Mouse (Mus musculus): ENCODE measurements around the gene Pcmt1.

Gene Pcmt1

DNA sequence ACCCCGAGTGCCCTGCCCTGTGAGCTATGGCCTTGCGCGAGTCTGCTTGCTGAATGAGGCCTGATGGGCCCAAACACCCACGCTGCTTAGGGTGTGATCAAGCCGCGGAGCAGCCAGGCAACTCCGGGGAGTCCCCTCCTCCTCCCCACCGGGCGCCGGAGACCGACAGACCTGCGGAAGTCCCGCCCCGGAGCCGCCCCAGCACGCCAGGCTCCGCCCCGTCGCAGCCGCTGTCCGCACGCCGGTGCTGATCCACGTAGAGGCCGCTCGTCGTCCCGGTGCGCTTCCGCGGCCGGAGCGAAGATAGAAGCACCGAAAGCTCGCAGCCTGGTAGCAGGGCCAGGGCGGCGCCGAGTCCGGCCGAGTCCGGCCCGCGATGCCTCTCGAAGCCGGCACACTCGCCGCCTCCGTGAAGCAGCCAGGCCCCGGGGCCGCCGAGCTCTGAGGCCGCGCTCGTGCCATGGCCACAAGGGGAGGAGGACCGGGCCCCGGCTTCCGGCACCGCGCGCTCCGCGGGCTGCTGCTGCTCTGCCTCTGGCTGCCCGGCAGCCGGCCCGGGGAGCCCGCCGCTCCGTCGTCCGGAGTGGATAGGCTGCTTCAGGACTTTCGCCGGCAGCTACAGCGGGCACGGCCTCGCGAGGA is 91.2 kb downstream of the Pcmt1 start, which contains the start of gene Lrp11:
Lrp11 (plus strand) TSS at position 209 of the 642 bp plus-strand sequence.
- DNase-seq (ENCODE audit: low read depth, low spot score): peak; percentile 86

DNA sequence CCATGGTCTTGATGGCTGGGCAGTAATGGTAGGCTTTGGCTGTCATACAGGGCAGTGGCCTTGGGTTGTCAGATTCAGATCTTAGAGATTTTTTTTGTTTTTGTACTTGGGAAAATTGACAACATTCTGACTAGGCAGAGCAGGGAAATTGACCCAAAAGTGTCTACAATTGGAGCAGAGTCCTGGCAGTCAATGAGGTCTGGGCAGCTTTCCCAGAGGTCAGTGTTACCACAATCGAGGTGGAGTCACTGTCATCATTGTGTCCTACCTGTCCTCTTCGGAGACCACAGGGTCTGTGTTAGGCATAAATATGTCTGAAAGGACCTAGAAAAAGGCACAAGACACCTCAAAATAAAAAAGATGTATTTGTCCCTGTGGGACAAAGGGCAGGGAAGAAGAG is 94.2 kb downstream of the Pcmt1 start:
- DNase-seq (ENCODE audit: low read depth, low spot score): no peak

GRCm38 (mm10) chr10:7582891-7583557 is 97.9 kb downstream of the Pcmt1 start:
- DNase-seq (ENCODE audit: low read depth, low spot score): no peak

DNA sequence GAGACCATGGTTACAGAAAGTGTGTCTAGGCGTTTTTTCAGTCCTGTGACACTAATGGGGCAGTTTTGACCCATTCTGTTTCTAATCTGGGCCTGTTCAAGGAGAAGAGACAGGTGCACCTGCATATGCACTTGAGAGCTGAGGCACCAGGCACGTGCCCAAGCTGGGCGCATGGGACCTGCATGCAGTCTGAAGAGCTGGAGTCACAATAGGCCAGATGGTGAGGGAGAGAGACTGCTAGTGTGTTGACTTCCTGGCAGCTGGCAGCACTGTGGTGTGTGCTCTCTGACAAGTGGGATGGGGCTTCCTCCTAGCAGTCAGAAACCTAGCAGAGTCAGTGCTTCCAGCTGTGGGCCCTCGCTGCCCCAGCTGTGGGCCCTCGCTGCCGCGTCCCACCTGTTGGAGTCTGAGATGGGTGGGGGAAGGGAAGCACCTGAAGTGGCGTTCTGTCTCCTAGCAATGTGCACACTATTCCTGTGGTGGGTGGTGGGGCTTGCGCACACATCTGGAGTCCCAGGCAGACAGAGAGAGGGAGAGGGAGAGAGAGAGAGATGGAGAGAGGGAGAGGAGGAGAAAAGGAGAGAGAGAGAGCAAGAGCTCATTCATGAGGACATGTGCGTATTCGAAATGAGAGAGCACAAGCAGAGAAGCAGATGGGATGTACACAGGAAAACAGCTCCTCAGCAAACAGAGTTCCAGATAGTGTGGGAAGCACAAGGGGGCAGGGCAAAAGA is 98.6 kb downstream of the Pcmt1 start:
- DNase-seq (ENCODE audit: low read depth, low spot score): peak; percentile 19

GRCm38 (mm10) chr10:7581401-7581800 is 99.5 kb downstream of the Pcmt1 start:
- no peak for DNase-seq (ENCODE audit: low read depth, low spot score)

Data from R1 (cell line).